Mouse (Mus musculus): ENCODE data around the gene Lrp11.
"Not testable (repeated sequence)": the region's sequence is repeated elsewhere in the genome, so short reads cannot be mapped to it uniquely, and the experiment has no call there.

Gene Lrp11

DNA sequence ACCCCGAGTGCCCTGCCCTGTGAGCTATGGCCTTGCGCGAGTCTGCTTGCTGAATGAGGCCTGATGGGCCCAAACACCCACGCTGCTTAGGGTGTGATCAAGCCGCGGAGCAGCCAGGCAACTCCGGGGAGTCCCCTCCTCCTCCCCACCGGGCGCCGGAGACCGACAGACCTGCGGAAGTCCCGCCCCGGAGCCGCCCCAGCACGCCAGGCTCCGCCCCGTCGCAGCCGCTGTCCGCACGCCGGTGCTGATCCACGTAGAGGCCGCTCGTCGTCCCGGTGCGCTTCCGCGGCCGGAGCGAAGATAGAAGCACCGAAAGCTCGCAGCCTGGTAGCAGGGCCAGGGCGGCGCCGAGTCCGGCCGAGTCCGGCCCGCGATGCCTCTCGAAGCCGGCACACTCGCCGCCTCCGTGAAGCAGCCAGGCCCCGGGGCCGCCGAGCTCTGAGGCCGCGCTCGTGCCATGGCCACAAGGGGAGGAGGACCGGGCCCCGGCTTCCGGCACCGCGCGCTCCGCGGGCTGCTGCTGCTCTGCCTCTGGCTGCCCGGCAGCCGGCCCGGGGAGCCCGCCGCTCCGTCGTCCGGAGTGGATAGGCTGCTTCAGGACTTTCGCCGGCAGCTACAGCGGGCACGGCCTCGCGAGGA is at the start of gene Lrp11:
Lrp11 (plus strand) TSS at position 209 of the 642 bp plus-strand sequence.
- DNase-seq (ENCODE audit: low read depth, low spot score): peak; percentile 78

GRCm38 (mm10) chr10:7578002-7578401 is 11.6 kb upstream of the Lrp11 start:
- DNase-seq (ENCODE audit: low read depth, low spot score): no peak

GRCm38 (mm10) chr10:7581401-7581800 is 8.2 kb upstream of the Lrp11 start:
- no peak for DNase-seq (ENCODE audit: low read depth, low spot score)

- DNase-seq (ENCODE audit: low read depth, low spot score): no peak
Observed at GRCm38 (mm10) chr10:7582157-7582890, 7.3 kb upstream of the Lrp11 start.

- no peak for DNase-seq (ENCODE audit: low read depth, low spot score)
Observed at GRCm38 (mm10) chr10:7582891-7583557, 6.6 kb upstream of the Lrp11 start.

GRCm38 (mm10) chr10:7586771-7587170 is 2.8 kb upstream of the Lrp11 start:
- DNase-seq (ENCODE audit: low read depth, low spot score): no peak

DNA sequence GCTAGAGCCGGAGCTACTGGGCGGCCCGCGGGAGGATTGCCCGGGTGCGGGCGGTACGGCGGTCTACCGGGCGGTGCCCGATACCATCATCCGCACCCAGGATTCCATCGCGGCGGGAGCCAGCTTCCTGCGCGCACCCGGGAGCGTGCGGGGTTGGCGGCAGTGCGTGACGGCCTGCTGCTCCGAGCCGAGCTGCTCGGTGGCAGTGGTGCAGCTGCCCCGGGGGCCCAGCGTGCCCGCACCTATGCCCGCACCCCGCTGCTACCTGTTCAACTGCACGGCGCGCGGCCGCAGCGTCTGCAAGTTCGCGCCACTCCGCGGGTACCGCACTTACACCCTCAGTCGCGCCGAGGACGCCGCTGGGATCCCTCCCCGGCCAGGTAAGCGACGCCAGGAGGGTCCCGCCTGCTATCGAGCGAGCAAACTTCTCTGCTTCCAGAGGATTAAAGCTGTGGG is 662 bp downstream of the Lrp11 start:
- no peak for DNase-seq (ENCODE audit: low read depth, low spot score)

- no peak for DNase-seq (ENCODE audit: low read depth, low spot score)
Observed at GRCm38 (mm10) chr10:7590792-7591191, 1.2 kb downstream of the Lrp11 start.

DNA sequence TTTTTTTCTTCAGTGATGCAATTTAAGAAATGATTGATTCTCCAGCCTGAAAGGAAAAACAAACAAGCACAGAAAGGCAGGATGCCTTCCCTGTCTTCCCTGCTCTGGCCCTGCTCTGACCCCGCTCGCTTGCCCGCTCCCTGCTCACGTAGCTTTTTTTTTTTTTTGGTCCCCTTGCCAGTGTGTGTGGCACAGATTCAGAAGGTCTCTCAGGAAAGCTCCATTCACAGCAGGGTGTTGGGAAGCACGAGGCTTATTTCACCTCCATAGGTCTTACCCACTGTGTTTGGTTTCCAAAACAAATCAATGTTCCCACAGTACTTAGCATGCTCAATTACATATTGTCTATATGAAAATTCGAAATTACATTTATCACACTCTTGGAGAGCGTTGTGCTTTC is 5.2 kb downstream of the Lrp11 start:
- no peak for DNase-seq (ENCODE audit: low read depth, low spot score)

- DNase-seq (ENCODE audit: low read depth, low spot score): no peak
Observed at GRCm38 (mm10) chr10:7596251-7596650, 6.7 kb downstream of the Lrp11 start.

DNA sequence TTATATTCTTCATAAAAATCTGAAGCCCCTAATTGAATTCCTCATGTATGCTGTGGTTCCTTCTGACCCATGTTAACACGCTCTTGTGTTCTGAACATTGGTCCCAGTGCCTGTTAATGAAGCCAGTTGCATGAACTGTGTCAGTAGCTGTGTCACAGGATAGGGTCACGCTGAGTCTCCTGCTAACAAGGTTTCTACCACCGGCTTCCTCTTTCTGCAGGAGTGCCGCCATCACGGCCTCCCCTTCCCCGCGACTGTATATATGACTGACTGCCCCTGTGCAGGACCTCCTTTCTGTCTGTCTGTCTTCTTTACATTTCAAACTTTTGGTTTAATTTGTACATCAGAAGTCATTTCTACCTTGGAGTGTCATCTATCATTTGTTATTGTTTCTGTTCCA is 8.6 kb downstream of the Lrp11 start:
- no peak for DNase-seq (ENCODE audit: low read depth, low spot score)

- DNase-seq (ENCODE audit: low read depth, low spot score): no peak
Observed at GRCm38 (mm10) chr10:7600647-7601046, 11.0 kb downstream of the Lrp11 start.

DNA sequence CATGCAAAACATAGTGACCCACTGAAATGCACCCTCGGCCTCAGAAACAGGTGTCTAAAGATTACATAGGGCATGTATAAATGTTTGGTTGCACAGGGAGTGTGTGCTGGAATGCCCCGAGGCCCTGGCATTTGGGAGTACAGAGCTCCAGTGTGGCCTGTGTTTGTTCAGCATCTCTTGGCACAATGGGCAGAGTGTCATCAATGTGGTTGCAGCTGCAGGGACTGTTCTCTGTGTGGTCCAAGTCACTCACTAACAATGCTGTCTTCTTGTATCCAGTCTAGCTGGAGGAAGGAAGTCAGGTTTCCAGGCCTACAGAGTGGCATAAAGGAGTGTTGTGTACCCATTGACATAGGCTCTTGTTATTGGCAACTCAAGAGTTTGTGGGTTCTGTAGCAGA is 15.6 kb downstream of the Lrp11 start:
- no peak for DNase-seq (ENCODE audit: low read depth, low spot score)

- DNase-seq (ENCODE audit: low read depth, low spot score): no peak
Observed at GRCm38 (mm10) chr10:7606437-7606836, 16.8 kb downstream of the Lrp11 start.

DNA sequence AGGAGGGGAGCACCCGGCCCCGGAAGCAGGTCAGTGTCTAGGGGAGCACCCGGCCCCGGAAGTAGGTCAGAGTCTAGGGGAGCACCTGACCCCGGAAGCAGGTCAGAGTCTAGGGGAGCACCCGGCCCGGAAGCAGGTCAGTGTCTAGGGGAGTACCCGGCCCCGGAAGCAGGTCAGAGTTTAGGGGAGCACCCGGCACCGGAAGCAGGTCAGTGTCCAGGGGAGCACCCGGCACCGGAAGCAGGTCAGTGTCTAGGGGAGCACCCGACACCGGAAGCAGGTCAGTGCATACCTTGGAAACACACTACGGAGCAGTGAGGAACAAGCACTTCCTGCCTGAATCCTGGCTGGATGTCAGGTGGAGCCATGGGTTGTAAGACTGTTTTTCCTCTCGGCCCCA is 19.0 kb downstream of the Lrp11 start:
- DNase-seq (ENCODE audit: low read depth, low spot score): no peak

GRCm38 (mm10) chr10:7611647-7612046 is 22.0 kb downstream of the Lrp11 start:
- DNase-seq (ENCODE audit: low read depth, low spot score): no peak

DNA sequence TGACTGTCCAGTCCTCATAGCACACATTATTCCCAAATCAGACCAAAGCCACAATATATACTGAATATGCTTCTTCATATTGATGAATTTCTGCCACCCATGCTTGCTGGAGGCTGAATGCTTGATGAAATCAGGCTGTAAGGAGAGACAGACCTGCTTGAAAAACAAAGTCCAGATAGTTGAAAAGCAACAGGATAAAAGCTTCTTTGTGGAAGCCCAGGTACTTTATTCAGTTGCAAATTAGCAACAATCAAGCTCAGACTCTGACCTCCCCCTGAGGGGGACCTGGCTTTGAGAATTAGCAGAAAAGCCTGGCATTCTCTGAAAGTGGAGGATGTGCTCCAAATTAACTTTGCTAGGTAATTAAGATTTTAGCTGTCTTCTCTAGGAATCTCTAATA is 22.6 kb downstream of the Lrp11 start:
- not testable (repeated sequence) for DNase-seq (ENCODE audit: low read depth, low spot score)

DNA sequence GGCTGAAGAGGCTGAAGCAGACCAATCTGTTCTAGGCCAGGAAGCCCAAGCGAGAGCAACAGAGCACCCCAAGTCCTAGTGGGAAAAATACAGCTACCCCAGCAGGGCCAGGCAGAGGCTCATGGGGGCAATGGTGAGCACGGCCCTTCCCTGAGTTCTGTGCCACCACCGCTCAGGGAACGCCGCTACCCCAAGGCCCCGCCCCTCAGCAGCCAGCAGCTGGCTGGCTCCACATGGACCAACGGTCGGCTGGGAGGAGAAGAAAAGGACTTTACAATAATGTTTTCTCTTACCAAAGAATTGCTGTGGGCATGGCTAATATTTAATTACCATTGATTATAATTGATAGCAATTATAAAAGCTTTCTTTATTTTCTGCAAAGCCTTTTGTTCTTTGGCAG is 25.2 kb downstream of the Lrp11 start:
- no peak for DNase-seq (ENCODE audit: low read depth, low spot score)

DNA sequence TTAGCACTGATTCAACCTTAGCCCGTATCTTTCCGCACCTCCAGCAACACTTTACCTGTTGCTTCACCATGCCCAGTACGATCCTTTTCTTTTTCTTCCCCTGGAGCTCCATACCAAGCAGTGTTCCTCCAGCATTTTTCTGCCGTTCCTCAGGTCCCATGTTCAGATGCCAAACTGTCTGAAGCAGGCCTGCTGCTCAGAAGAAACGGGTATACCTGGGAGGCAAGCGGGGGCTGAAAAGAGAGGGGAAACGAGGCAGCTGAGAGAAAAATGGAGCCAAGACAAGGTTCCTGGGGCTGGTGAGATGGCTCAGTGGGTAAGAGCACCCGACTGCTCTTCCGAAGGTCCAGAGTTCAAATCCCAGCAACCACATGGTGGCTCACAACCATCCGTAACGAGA is 27.5 kb downstream of the Lrp11 start:
- not testable (repeated sequence) for DNase-seq (ENCODE audit: low read depth, low spot score)

- not testable (repeated sequence) for DNase-seq (ENCODE audit: low read depth, low spot score)
Observed at GRCm38 (mm10) chr10:7617556-7617955, 28.0 kb downstream of the Lrp11 start.

DNA sequence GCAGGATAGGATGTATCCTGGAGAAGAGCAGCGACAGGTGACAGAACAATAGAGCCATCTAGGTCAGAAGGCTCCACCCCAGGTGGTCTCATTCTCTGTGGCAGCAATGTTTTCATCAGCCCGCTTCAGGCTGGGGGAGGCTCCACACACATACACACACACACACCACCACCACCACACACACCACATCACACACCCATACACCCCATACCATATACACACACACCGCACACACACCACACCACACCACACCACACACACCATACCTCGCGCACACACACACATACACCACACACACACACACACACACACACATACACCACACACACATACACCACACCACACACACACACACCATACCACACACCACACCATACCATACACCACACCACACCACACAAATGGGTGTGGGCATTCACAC is 30.2 kb downstream of the Lrp11 start:
- no peak for DNase-seq (ENCODE audit: low read depth, low spot score)

DNA sequence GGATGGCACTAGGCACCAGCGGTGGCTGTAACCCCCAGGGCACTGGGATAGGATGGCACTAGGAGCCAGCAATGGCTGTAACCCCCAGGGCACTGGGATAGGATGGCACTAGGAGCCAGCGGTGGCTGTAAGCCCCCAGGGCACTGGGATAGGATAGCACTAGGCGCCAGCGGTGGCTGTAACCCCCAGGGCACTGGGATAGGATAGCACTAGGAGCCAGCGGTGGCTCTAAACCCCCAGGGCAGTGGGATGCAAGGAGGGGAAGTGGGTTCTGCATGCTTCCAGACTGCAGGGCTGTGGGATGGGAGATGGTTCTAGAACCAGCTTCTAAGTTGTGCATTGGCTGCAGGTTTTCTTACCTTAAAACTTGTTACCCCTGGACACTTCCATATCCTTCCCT is 31.1 kb downstream of the Lrp11 start:
- no peak for DNase-seq (ENCODE audit: low read depth, low spot score)

DNA sequence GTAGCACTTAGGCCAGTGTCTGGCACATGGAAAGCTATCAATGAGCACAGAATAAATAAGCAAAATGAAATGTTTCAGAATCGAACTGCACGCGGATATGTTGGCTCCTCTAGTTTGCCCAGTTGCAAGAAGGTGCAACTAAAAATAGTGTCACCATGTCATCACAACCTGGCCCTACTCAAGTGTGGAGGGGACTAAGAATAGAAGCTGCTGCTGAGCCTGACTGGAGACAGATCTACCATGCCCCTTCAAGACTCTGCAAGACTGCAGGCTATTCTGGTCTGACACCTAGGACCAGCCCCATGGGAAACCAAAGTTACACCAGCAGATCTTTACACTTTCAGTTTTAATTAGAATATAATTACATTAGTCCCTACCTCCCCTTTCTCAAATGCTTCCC is 32.8 kb downstream of the Lrp11 start:
- no peak for DNase-seq (ENCODE audit: low read depth, low spot score)
